Mouse (Mus musculus): Measurements from ENCODE around the gene Fkbp7. TPM values are rescaled to one million over a fixed set of nuclear protein-coding genes. Genes with fewer than 3 reads are reported as not detected.
"Not testable (repeated sequence)": the region's sequence is repeated elsewhere in the genome, so short reads cannot be mapped to it uniquely, and the experiment has no call there.

The Fkbp7 gene
- polyA plus RNA-seq, 1 experiment from 2014 or later = 22.6 TPM

- Histone ChIP-seq H3K4me3 (no peak overlapping the region), H3K27me3 (no peaks in the 10 kb centered on the region), H3K9ac (replicated peaks) (no peak overlapping the region), H3K9me3 (0 out of 2 replicates have a peak, but pooled peaks cover 3% of the 10 kb centered on the region), H3K36me3 (peaks cover 90% of the 10 kb centered on the region), H3K4me2 (replicated peaks) (no peak overlapping the region), H3K4me1 (no peaks in the 10 kb centered on the region), H3K27ac (replicated peaks) (no peak overlapping the region)
- ATAC-seq (ENCODE audit: low FRiP score, low read depth) = no peak
- 96% methylated on average over 12 of the region's 12 CpGs for WGBS
Measured at GRCm38 (mm10) chr2:76630293-76630692, 42.6 kb downstream of the Fkbp7 start.

- H3K27me3 ChIP-seq; H3K4me2 ChIP-seq (replicated peaks); H3K27ac ChIP-seq (replicated peaks); H3K9ac ChIP-seq (replicated peaks); H3K4me1 ChIP-seq; H3K9me3 ChIP-seq; ATAC-seq (ENCODE audit: low FRiP score, low read depth); H3K4me3 ChIP-seq: not testable (repeated sequence)
- peaks cover 41% of the 10 kb centered on the region for H3K36me3 ChIP-seq
- WGBS = 93% methylated on average over 2 of the region's 2 CpGs
Measured at GRCm38 (mm10) chr2:76622316-76622715, 50.6 kb downstream of the Fkbp7 start.

GRCm38 (mm10) chr2:76621724-76622123 lies 51.2 kb downstream of the Fkbp7 start:
- Histone ChIP-seq H3K9ac (replicated peaks) (no peak overlapping the region), H3K4me3 (no peak overlapping the region), H3K27ac (replicated peaks) (no peak overlapping the region), H3K4me1 (no peaks in the 10 kb centered on the region), H3K36me3 (peaks cover 35% of the 10 kb centered on the region), H3K4me2 (replicated peaks) (no peak overlapping the region), H3K9me3 (0 out of 2 replicates have a peak, but pooled peaks cover 3% of the 10 kb centered on the region), H3K27me3 (no peaks in the 10 kb centered on the region)
- no peak for ATAC-seq (ENCODE audit: low FRiP score, low read depth)
- WGBS = 72% methylated on average over 1 of the region's 1 CpGs

GRCm38 (mm10) chr2:76620188-76620587 lies 52.7 kb downstream of the Fkbp7 start:
- 93% methylated on average over 5 of the region's 5 CpGs for WGBS
- H3K27ac ChIP-seq (replicated peaks) = no peak overlapping the region
- peaks cover 20% of the 10 kb centered on the region for H3K36me3 ChIP-seq
- H3K4me1 ChIP-seq = no peaks in the 10 kb centered on the region
- no peak overlapping the region for H3K4me2 ChIP-seq (replicated peaks)
- H3K4me3 ChIP-seq = no peak overlapping the region
- no peaks in the 10 kb centered on the region for H3K27me3 ChIP-seq
- H3K9ac ChIP-seq (replicated peaks) = no peak overlapping the region
- ATAC-seq (ENCODE audit: low FRiP score, low read depth) = no peak
- H3K9me3 ChIP-seq = no peaks in the 10 kb centered on the region

- H3K4me1 ChIP-seq = no peaks in the 10 kb centered on the region
- no peaks in the 10 kb centered on the region for H3K9me3 ChIP-seq
- no peak for ATAC-seq (ENCODE audit: low FRiP score, low read depth)
- H3K36me3 ChIP-seq = peaks cover 5% of the 10 kb centered on the region
- no peak overlapping the region for H3K27ac ChIP-seq (replicated peaks)
- H3K9ac ChIP-seq (replicated peaks) = no peak overlapping the region
- H3K4me3 ChIP-seq = no peak overlapping the region
- no peaks in the 10 kb centered on the region for H3K27me3 ChIP-seq
- H3K4me2 ChIP-seq (replicated peaks) = no peak overlapping the region
- 43% methylated on average over 1 of the region's 1 CpGs for WGBS
Measured at GRCm38 (mm10) chr2:76618078-76618477, 54.8 kb downstream of the Fkbp7 start.

Other genes with a start within 250 kb of the Fkbp7 start
- 86.2 and 87.9 TPM in 2 replicates for gene Prkra, start 25.1 kb downstream of the Fkbp7 start, polyA plus RNA-seq (2016; fragmentation: Nextera tagmentation; extraction: Ambion mirVana)
- gene Pjvk, start 24.6 kb downstream of the Fkbp7 start, polyA plus RNA-seq (2016; fragmentation: Nextera tagmentation; extraction: Ambion mirVana) = 1.0 TPM in 2 replicates
- 15.4 and 17.6 TPM in 2 replicates for gene Plekha3, start 2.2 kb upstream of the Fkbp7 start, polyA plus RNA-seq (2016; fragmentation: Nextera tagmentation; extraction: Ambion mirVana)